Mouse (Mus musculus) cerebellum, postnatal 4 days (tissue): ENCODE measurements around the gene Mamdc2.

ENCODE experiments used
- DNase-seq, 2 experiments: peaks; one replicate each; pipeline ENCODE4 v3.0.0; 2022; ENCODE audit warnings: low spot score in 2 of 2, mixed read lengths in 1 of 2

Mamdc2 gene

GRCm38 (mm10) chr19:23360536-23360935 lies 87.7 kb downstream of the Mamdc2 start:
- no peak for DNase-seq

- no peak for DNase-seq
Observed at GRCm38 (mm10) chr19:23357253-23357652, 91.0 kb downstream of the Mamdc2 start.

- no peak for DNase-seq
Observed at GRCm38 (mm10) chr19:23354738-23355137, 93.5 kb downstream of the Mamdc2 start.

- DNase-seq: no peak
Observed at GRCm38 (mm10) chr19:23353881-23354401, 94.3 kb downstream of the Mamdc2 start.

- DNase-seq: no peak
Observed at GRCm38 (mm10) chr19:23353161-23353560, 95.1 kb downstream of the Mamdc2 start.

- DNase-seq: no peak
Observed at GRCm38 (mm10) chr19:23351808-23352491, 96.3 kb downstream of the Mamdc2 start.

GRCm38 (mm10) chr19:23349930-23350329 lies 98.3 kb downstream of the Mamdc2 start:
- DNase-seq: no peak

- no peak for DNase-seq
Observed at GRCm38 (mm10) chr19:23342782-23343181, 105.5 kb downstream of the Mamdc2 start.

GRCm38 (mm10) chr19:23332883-23333282 lies 115.4 kb downstream of the Mamdc2 start:
- no peak for DNase-seq

GRCm38 (mm10) chr19:23330842-23331241 lies 117.4 kb downstream of the Mamdc2 start:
- DNase-seq: no peak

- DNase-seq: no peak
Observed at GRCm38 (mm10) chr19:23329346-23329745, 118.9 kb downstream of the Mamdc2 start.

GRCm38 (mm10) chr19:23327056-23327640 lies 121.1 kb downstream of the Mamdc2 start:
- DNase-seq: no peak

- no peak for DNase-seq
Observed at GRCm38 (mm10) chr19:23323107-23323506, 125.1 kb downstream of the Mamdc2 start.

- no peak for DNase-seq
Observed at GRCm38 (mm10) chr19:23317989-23318358, 130.3 kb downstream of the Mamdc2 start.

- DNase-seq: no peak
Observed at GRCm38 (mm10) chr19:23317295-23317988, 130.8 kb downstream of the Mamdc2 start.

GRCm38 (mm10) chr19:23316851-23317250 lies 131.4 kb downstream of the Mamdc2 start:
- no peak for DNase-seq

GRCm38 (mm10) chr19:23309979-23310378 lies 138.3 kb downstream of the Mamdc2 start:
- DNase-seq: no peak

GRCm38 (mm10) chr19:23306671-23307070 lies 141.6 kb downstream of the Mamdc2 start:
- no peak for DNase-seq

- DNase-seq: no peak
Observed at GRCm38 (mm10) chr19:23299987-23300386, 148.3 kb downstream of the Mamdc2 start.

- DNase-seq: no peak
Observed at GRCm38 (mm10) chr19:23298917-23299316, 149.3 kb downstream of the Mamdc2 start.

GRCm38 (mm10) chr19:23297191-23297590 lies 151.1 kb downstream of the Mamdc2 start:
- no peak for DNase-seq

GRCm38 (mm10) chr19:23289251-23289650 lies 159.0 kb downstream of the Mamdc2 start:
- no peak for DNase-seq
